Mouse (Mus musculus) testis, adult 2 months (tissue): ENCODE data around the gene Dlgap1.

ENCODE experiments used
- CTCF ChIP-seq: fragments of 200-500 bp; IDR thresholded peaks from 2 replicates; pipeline ENCODE4 v1.5.1; 2012; ENCODE audit warnings: low read depth, mild to moderate bottlenecking, inconsistent platforms, low read length, moderate library complexity; ENCODE audit not compliant: control insufficient read depth, insufficient read depth, insufficient replicate concordance
- POLR2A ChIP-seq: fragments of 200-500 bp; IDR thresholded peaks from 2 replicates; pipeline ENCODE4 v1.6.1; 2012; ENCODE audit warnings: low read depth, mild to moderate bottlenecking, inconsistent platforms, low read length, moderate library complexity; ENCODE audit not compliant: control insufficient read depth

GRCm38 (mm10) chr17:70588691-70589090 lies 619.8 kb downstream of the Dlgap1 start:
- TF ChIP-seq POLR2A (no peak), CTCF (no peak)
